Mouse (Mus musculus) neural tube, embryonic 11.5 days (tissue): ENCODE measurements at regions not wholly inside any gene's neighbourhood (a gene's known extent, or its start where the extent isn't known, plus 50 kb on each side); places are given as distances from the start of the nearest gene placed in this dataset.
A peak's percentile ranks its signal among the peaks of the same experiment; 100 is the strongest.

Source experiments
- ATAC-seq: fragments of 200-750 bp; cut with Nextera tagmentation; 2 replicates; pipeline ENCODE4 v1.8.0; 2017; ENCODE audit warnings: moderate number of reproducible peaks, mild to moderate bottlenecking, moderate TSS enrichment, moderate library complexity; ENCODE audit not compliant: insufficient read depth, low FRiP score, low TSS enrichment
- DNase-seq: peaks from one replicate; pipeline ENCODE4 v3.0.0-alpha.2; 2015; ENCODE audit warnings: low spot score
- H3K27ac ChIP-seq: fragments of 300-500 bp; sonication (generic); 2 replicates; pipeline ENCODE4 v1.5.1; 2014; ENCODE audit warnings: low read depth, mild to moderate bottlenecking, low read length
- H3K27me3 ChIP-seq: fragments of 300-500 bp; sonication (generic); 2 replicates; pipeline ENCODE4 v1.6.1; 2014; ENCODE audit warnings: mild to moderate bottlenecking, low read length, mixed read lengths; ENCODE audit not compliant: control insufficient read depth, insufficient read depth
- H3K36me3 ChIP-seq: fragments of 300-500 bp; sonication (generic); 2 replicates; pipeline ENCODE4 v1.6.1; 2014; ENCODE audit warnings: mild to moderate bottlenecking, low read length, moderate library complexity, mixed read lengths; ENCODE audit not compliant: control insufficient read depth, insufficient read depth
- H3K4me1 ChIP-seq: fragments of 300-500 bp; sonication (generic); 2 replicates; pipeline ENCODE4 v1.6.1; 2014; ENCODE audit warnings: low read length, mixed read lengths; ENCODE audit not compliant: control insufficient read depth, insufficient read depth
- H3K4me2 ChIP-seq: fragments of 300-500 bp; sonication (generic); 2 replicates; pipeline ENCODE4 v1.6.1; 2014; ENCODE audit warnings: low read depth, mild to moderate bottlenecking, moderate library complexity
- H3K4me3 ChIP-seq: fragments of 300-500 bp; sonication (generic); 2 replicates; pipeline ENCODE4 v1.5.1; 2014; ENCODE audit warnings: low read depth, low read length
- H3K9ac ChIP-seq: fragments of 300-500 bp; sonication (generic); 2 replicates; pipeline ENCODE4 v1.6.1; 2014; ENCODE audit warnings: mild to moderate bottlenecking, low read length
- H3K9me3 ChIP-seq: fragments of 300-500 bp; sonication (generic); 2 replicates; pipeline ENCODE4 v1.6.1; 2016; ENCODE audit warnings: low read length; ENCODE audit not compliant: control insufficient read depth
- WGBS: fragments of 180-500 bp; shearing (Covaris S2); extraction: QIAGEN DNeasy Blood & Tissue Kit; methylation state at CpG from one replicate; pipeline ENCODE4 v1.1.7; 2014; 5-methylcytosine and 5-hydroxymethylcytosine counted together

- Histone ChIP-seq H3K4me1 (no peaks in the 10 kb centered on the region), H3K27me3 (no peaks in the 10 kb centered on the region), H3K9ac (no peak overlapping the region), H3K9me3 (no peaks in the 10 kb centered on the region), H3K4me2 (no peak overlapping the region), H3K27ac (no peak overlapping the region), H3K4me3 (no peak overlapping the region), H3K36me3 (no peaks in the 10 kb centered on the region)
- ATAC-seq (no peak), DNase-seq (no peak)
- 68% methylated on average over 4 of the region's 4 CpGs for WGBS
Observed at GRCm38 (mm10) chr6:31011407-31012020, 52.6 kb upstream of the Klf14 start.

- Histone ChIP-seq H3K4me2 (no peak overlapping the region), H3K27me3 (no peaks in the 10 kb centered on the region), H3K4me3 (no peak overlapping the region), H3K27ac (no peak overlapping the region), H3K9me3 (no peaks in the 10 kb centered on the region), H3K9ac (no peak overlapping the region), H3K4me1 (no peaks in the 10 kb centered on the region), H3K36me3 (no peaks in the 10 kb centered on the region)
- no peak for ATAC-seq
- DNase-seq: no peak
- 82% methylated on average over 7 of the region's 7 CpGs for WGBS
Observed at GRCm38 (mm10) chr6:31016566-31016965, 57.7 kb upstream of the Klf14 start.

- ATAC-seq (no peak), DNase-seq (no peak)
- 91% methylated on average over 5 of the region's 5 CpGs for WGBS
- Histone ChIP-seq H3K36me3 (no peaks in the 10 kb centered on the region), H3K4me2 (no peak overlapping the region), H3K4me1 (no peaks in the 10 kb centered on the region), H3K27me3 (no peaks in the 10 kb centered on the region), H3K27ac (no peak overlapping the region), H3K9me3 (no peaks in the 10 kb centered on the region), H3K9ac (no peak overlapping the region), H3K4me3 (no peak overlapping the region)
Observed at GRCm38 (mm10) chr6:31021776-31022175, 62.9 kb upstream of the Klf14 start.

- H3K4me2 ChIP-seq: no peak overlapping the region
- H3K9me3 ChIP-seq: no peaks in the 10 kb centered on the region
- no peak overlapping the region for H3K9ac ChIP-seq
- no peaks in the 10 kb centered on the region for H3K36me3 ChIP-seq
- no peaks in the 10 kb centered on the region for H3K27me3 ChIP-seq
- H3K4me1 ChIP-seq: no peaks in the 10 kb centered on the region
- ATAC-seq: no peak
- H3K27ac ChIP-seq: no peak overlapping the region
- DNase-seq: no peak
- H3K4me3 ChIP-seq: no peak overlapping the region
- 83% methylated on average over 9 of the region's 9 CpGs for WGBS
Observed at GRCm38 (mm10) chr6:31029777-31030176, 70.9 kb upstream of the Klf14 start.

GRCm38 (mm10) chr6:31031022-31031421 lies 72.1 kb upstream of the Klf14 start:
- DNase-seq (no peak), ATAC-seq (no peak)
- WGBS: 88% methylated on average over 7 of the region's 7 CpGs
- no peak overlapping the region for H3K27ac ChIP-seq
- H3K4me3 ChIP-seq: no peak overlapping the region
- H3K36me3 ChIP-seq: no peaks in the 10 kb centered on the region
- no peaks in the 10 kb centered on the region for H3K4me1 ChIP-seq
- no peak overlapping the region for H3K9ac ChIP-seq
- no peaks in the 10 kb centered on the region for H3K9me3 ChIP-seq
- H3K27me3 ChIP-seq: no peaks in the 10 kb centered on the region
- H3K4me2 ChIP-seq: no peak overlapping the region

GRCm38 (mm10) chr6:31032147-31032546 lies 73.3 kb upstream of the Klf14 start:
- DNase-seq: no peak
- no peak overlapping the region for H3K4me2 ChIP-seq
- H3K27me3 ChIP-seq: no peaks in the 10 kb centered on the region
- no peak overlapping the region for H3K27ac ChIP-seq
- H3K4me1 ChIP-seq: no peaks in the 10 kb centered on the region
- H3K36me3 ChIP-seq: no peaks in the 10 kb centered on the region
- H3K4me3 ChIP-seq: no peak overlapping the region
- no peak for ATAC-seq
- no peak overlapping the region for H3K9ac ChIP-seq
- no peaks in the 10 kb centered on the region for H3K9me3 ChIP-seq
- WGBS: 80% methylated on average over 4 of the region's 4 CpGs

- H3K4me3 ChIP-seq: no peak overlapping the region
- H3K9ac ChIP-seq: no peak overlapping the region
- 15% methylated on average over 12 of the region's 12 CpGs for WGBS
- H3K4me1 ChIP-seq: no peaks in the 10 kb centered on the region
- H3K9me3 ChIP-seq: no peaks in the 10 kb centered on the region
- ATAC-seq: peak; percentile 81
- no peaks in the 10 kb centered on the region for H3K36me3 ChIP-seq
- H3K27me3 ChIP-seq: no peaks in the 10 kb centered on the region
- H3K4me2 ChIP-seq: no peak overlapping the region
- no peak overlapping the region for H3K27ac ChIP-seq
- DNase-seq: peak; percentile 82
Observed at GRCm38 (mm10) chr6:31032980-31033608, 74.2 kb upstream of the Klf14 start.

- no peak overlapping the region for H3K27ac ChIP-seq
- no peaks in the 10 kb centered on the region for H3K9me3 ChIP-seq
- H3K4me1 ChIP-seq: no peaks in the 10 kb centered on the region
- 75% methylated on average over 10 of the region's 10 CpGs for WGBS
- H3K27me3 ChIP-seq: no peaks in the 10 kb centered on the region
- no peak overlapping the region for H3K4me3 ChIP-seq
- H3K36me3 ChIP-seq: no peaks in the 10 kb centered on the region
- H3K4me2 ChIP-seq: no peak overlapping the region
- ATAC-seq: no peak
- DNase-seq: no peak
- no peak overlapping the region for H3K9ac ChIP-seq
Observed at GRCm38 (mm10) chr6:31034796-31035195, 75.9 kb upstream of the Klf14 start.

- H3K9ac ChIP-seq: no peak overlapping the region; the same call in 1 of the 2 replicates
- ATAC-seq: no peak
- H3K36me3 ChIP-seq: no peaks in the 10 kb centered on the region
- no peak overlapping the region for H3K4me2 ChIP-seq
- no peak overlapping the region for H3K4me3 ChIP-seq
- no peaks in the 10 kb centered on the region for H3K27me3 ChIP-seq
- H3K4me1 ChIP-seq: no peaks in the 10 kb centered on the region
- DNase-seq: no peak
- H3K27ac ChIP-seq: no peak overlapping the region
- H3K9me3 ChIP-seq: no peaks in the 10 kb centered on the region
- 78% methylated on average over 20 of the region's 20 CpGs for WGBS
Observed at GRCm38 (mm10) chr6:31037801-31038395, 79.0 kb upstream of the Klf14 start.
